Mouse (Mus musculus): ENCODE data around the gene Fbxo31. TPM values are rescaled to one million over a fixed set of nuclear protein-coding genes. Genes with fewer than 3 reads are reported as not detected.
A peak's percentile ranks its signal among the peaks of the same experiment; 100 is the strongest.

The Fbxo31 gene
- polyA plus RNA-seq, 1 experiment from 2014 or later, result 34.5 TPM

- Histone ChIP-seq H3K27me3 (replicated peaks) (no peaks in the 10 kb centered on the region), H3K9ac (no peak overlapping the region), H3K27ac (no peak overlapping the region), H3K4me2 (no peak overlapping the region), H3K9me3 (no peaks in the 10 kb centered on the region), H3K4me1 (no peaks in the 10 kb centered on the region), H3K36me3 (replicated peaks) (peaks cover 7% of the 10 kb centered on the region; the same call in 1 of the 2 replicates), H3K4me3 (no peak overlapping the region)
- WGBS, result 86% methylated on average over 16 of the region's 16 CpGs
- ATAC-seq (replicated peaks), result no peak
Observed at GRCm38 (mm10) chr8:121561636-121562345, 16.8 kb downstream of the Fbxo31 start.

- Histone ChIP-seq H3K4me2 (no peak overlapping the region), H3K4me1 (no peaks in the 10 kb centered on the region), H3K36me3 (replicated peaks) (peaks cover 7% of the 10 kb centered on the region; the same call in 1 of the 2 replicates), H3K4me3 (no peak overlapping the region), H3K27ac (no peak overlapping the region), H3K27me3 (replicated peaks) (no peaks in the 10 kb centered on the region), H3K9ac (no peak overlapping the region), H3K9me3 (no peaks in the 10 kb centered on the region)
- no peak for ATAC-seq (replicated peaks)
- 98% methylated on average over 7 of the region's 7 CpGs for WGBS
Observed at GRCm38 (mm10) chr8:121560432-121561100, 18.0 kb downstream of the Fbxo31 start.

GRCm38 (mm10) chr8:121559801-121560200, 18.8 kb downstream of the Fbxo31 start:
- H3K9me3 ChIP-seq, result no peaks in the 10 kb centered on the region
- no peak overlapping the region for H3K9ac ChIP-seq
- H3K36me3 ChIP-seq (replicated peaks), result peaks cover 8% of the 10 kb centered on the region; the same call in 1 of the 2 replicates
- no peak overlapping the region for H3K27ac ChIP-seq
- WGBS, result 93% methylated on average over 12 of the region's 12 CpGs
- ATAC-seq (replicated peaks), result no peak
- no peak overlapping the region for H3K4me3 ChIP-seq
- H3K4me1 ChIP-seq, result no peaks in the 10 kb centered on the region
- H3K4me2 ChIP-seq, result no peak overlapping the region
- H3K27me3 ChIP-seq (replicated peaks), result no peaks in the 10 kb centered on the region

GRCm38 (mm10) chr8:121558538-121558937, 20.1 kb downstream of the Fbxo31 start:
- H3K9me3 ChIP-seq, result no peaks in the 10 kb centered on the region

GRCm38 (mm10) chr8:121557746-121558145, 20.9 kb downstream of the Fbxo31 start:
- no peak for ATAC-seq (replicated peaks)

More at GRCm38 (mm10) chr8:121558538-121558937, 20.1 kb downstream of the Fbxo31 start:
- 95% methylated on average over 16 of the region's 16 CpGs for whole genome bisulfite sequencing
- Histone ChIP-seq H3K27me3 (replicated peaks) (no peaks in the 10 kb centered on the region), H3K36me3 (replicated peaks) (peaks cover 19% of the 10 kb centered on the region), H3K9ac (no peak overlapping the region), H3K4me1 (no peaks in the 10 kb centered on the region), H3K4me3 (no peak overlapping the region), H3K4me2 (no peak overlapping the region), H3K27ac (no peak overlapping the region)
- ATAC-seq (replicated peaks), result no peak

GRCm38 (mm10) chr8:121553831-121554475, 24.7 kb downstream of the Fbxo31 start:
- H3K27ac ChIP-seq, result no peak overlapping the region
- H3K27me3 ChIP-seq (replicated peaks), result no peaks in the 10 kb centered on the region
- H3K4me3 ChIP-seq, result no peak overlapping the region
- no peak overlapping the region for H3K9ac ChIP-seq
- no peaks in the 10 kb centered on the region for H3K9me3 ChIP-seq
- no peak overlapping the region for H3K4me2 ChIP-seq
- H3K36me3 ChIP-seq (replicated peaks), result peaks cover 35% of the 10 kb centered on the region
- no peaks in the 10 kb centered on the region for H3K4me1 ChIP-seq
- WGBS, result 93% methylated on average over 32 of the region's 32 CpGs
- ATAC-seq (replicated peaks), result no peak

More at GRCm38 (mm10) chr8:121557746-121558145, 20.9 kb downstream of the Fbxo31 start:
- no peaks in the 10 kb centered on the region for H3K9me3 ChIP-seq
- H3K9ac ChIP-seq, result no peak overlapping the region
- peaks cover 27% of the 10 kb centered on the region for H3K36me3 ChIP-seq (replicated peaks)
- no peak overlapping the region for H3K4me3 ChIP-seq
- no peaks in the 10 kb centered on the region for H3K27me3 ChIP-seq (replicated peaks)
- H3K27ac ChIP-seq, result no peak overlapping the region
- WGBS, result 90% methylated on average over 11 of the region's 11 CpGs
- H3K4me1 ChIP-seq, result no peaks in the 10 kb centered on the region
- H3K4me2 ChIP-seq, result no peak overlapping the region

- no peak overlapping the region for H3K4me3 ChIP-seq
- 92% methylated on average over 9 of the region's 9 CpGs for WGBS
- no peaks in the 10 kb centered on the region for H3K4me1 ChIP-seq
- no peak for ATAC-seq (replicated peaks)
- no peaks in the 10 kb centered on the region for H3K27me3 ChIP-seq (replicated peaks)
- H3K9me3 ChIP-seq, result no peaks in the 10 kb centered on the region
- H3K27ac ChIP-seq, result no peak overlapping the region
- peaks cover 27% of the 10 kb centered on the region for H3K36me3 ChIP-seq (replicated peaks)
- no peak overlapping the region for H3K4me2 ChIP-seq
- no peak overlapping the region for H3K9ac ChIP-seq
Observed at GRCm38 (mm10) chr8:121552506-121552905, 26.1 kb downstream of the Fbxo31 start.

GRCm38 (mm10) chr8:121551065-121551985, 27.3 kb downstream of the Fbxo31 start:
- Histone ChIP-seq H3K36me3 (replicated peaks) (peaks cover 27% of the 10 kb centered on the region), H3K9me3 (no peaks in the 10 kb centered on the region), H3K4me2 (no peak overlapping the region), H3K27ac (no peak overlapping the region), H3K4me1 (no peaks in the 10 kb centered on the region), H3K27me3 (replicated peaks) (no peaks in the 10 kb centered on the region), H3K9ac (no peak overlapping the region), H3K4me3 (no peak overlapping the region)
- no peak for ATAC-seq (replicated peaks)
- WGBS, result 66% methylated on average over 24 of the region's 24 CpGs

GRCm38 (mm10) chr8:121550056-121550455, 28.6 kb downstream of the Fbxo31 start:
- Histone ChIP-seq H3K27ac (no peak overlapping the region), H3K9ac (no peak overlapping the region), H3K9me3 (no peaks in the 10 kb centered on the region), H3K4me3 (no peak overlapping the region), H3K4me2 (no peak overlapping the region), H3K36me3 (replicated peaks) (peaks cover 27% of the 10 kb centered on the region), H3K4me1 (no peaks in the 10 kb centered on the region), H3K27me3 (replicated peaks) (no peaks in the 10 kb centered on the region)
- no peak for ATAC-seq (replicated peaks)
- 95% methylated on average over 6 of the region's 6 CpGs for WGBS

GRCm38 (mm10) chr8:121547132-121547531, 31.5 kb downstream of the Fbxo31 start:
- Histone ChIP-seq H3K27ac (no peak overlapping the region), H3K9ac (no peak overlapping the region), H3K27me3 (replicated peaks) (no peaks in the 10 kb centered on the region), H3K4me3 (no peak overlapping the region), H3K4me2 (no peak overlapping the region), H3K4me1 (no peaks in the 10 kb centered on the region), H3K9me3 (no peaks in the 10 kb centered on the region), H3K36me3 (replicated peaks) (peaks cover 8% of the 10 kb centered on the region)
- peak; percentile 56; the same call in 1 of the 2 replicates for ATAC-seq (replicated peaks)
- WGBS, result 3% methylated on average over 7 of the region's 7 CpGs

GRCm38 (mm10) chr8:121544936-121545335, 33.7 kb downstream of the Fbxo31 start:
- ATAC-seq (replicated peaks), result no peak
- no peaks in the 10 kb centered on the region for H3K36me3 ChIP-seq (replicated peaks)
- no peak overlapping the region for H3K4me3 ChIP-seq
- no peak overlapping the region for H3K27ac ChIP-seq
- no peak overlapping the region for H3K9ac ChIP-seq
- 83% methylated on average over 11 of the region's 11 CpGs for WGBS
- no peak overlapping the region for H3K4me2 ChIP-seq
- H3K9me3 ChIP-seq, result no peaks in the 10 kb centered on the region
- H3K27me3 ChIP-seq (replicated peaks), result no peaks in the 10 kb centered on the region
- no peaks in the 10 kb centered on the region for H3K4me1 ChIP-seq

Measured in midbrain, embryonic 15.5 days (tissue).